Mouse (Mus musculus) cerebellum, adult 2 months (tissue): ENCODE results near the gene Vipr1. TPM values are rescaled to one million over a fixed set of nuclear protein-coding genes. Genes with fewer than 3 reads are reported as not detected.

Experiments used
- DNase-seq, 2 experiments: peaks; one replicate each; pipeline ENCODE4 v3.0.0; 2021
- H3K27ac ChIP-seq: fragments of 200-500 bp; 2 replicates; pipeline ENCODE4 v1.5.1; 2012; ENCODE audit warnings: low read length, control low read depth, inconsistent platforms; ENCODE audit not compliant: insufficient read depth
- H3K27me3 ChIP-seq: fragments of 200-500 bp; 2 replicates; pipeline ENCODE4 v1.6.1; 2012; ENCODE audit warnings: inconsistent platforms, mild to moderate bottlenecking, low read length, moderate library complexity; ENCODE audit not compliant: control insufficient read depth, insufficient read depth
- H3K4me1 ChIP-seq: fragments of 200-500 bp; 2 replicates; pipeline ENCODE4 v1.6.1; 2011; ENCODE audit warnings: low read length; ENCODE audit not compliant: control insufficient read depth, insufficient read depth
- H3K4me3 ChIP-seq: fragments of 200-500 bp; replicated peaks from 2 replicates; pipeline ENCODE3; 2011; ENCODE audit warnings: mild to moderate bottlenecking, low read depth, low read length, control low read depth; ENCODE audit not compliant: insufficient read depth
- CTCF ChIP-seq: fragments of 200-500 bp; IDR thresholded peaks from 2 replicates; pipeline ENCODE4 v1.5.1; 2011; ENCODE audit warnings: low read depth, mild to moderate bottlenecking, control low read depth, low read length, moderate library complexity, borderline replicate concordance; ENCODE audit not compliant: insufficient read depth
- POLR2A ChIP-seq: fragments of 200-500 bp; IDR thresholded peaks from 2 replicates; pipeline ENCODE4 v1.6.1; 2011; ENCODE audit warnings: low read length, control low read depth, borderline replicate concordance; ENCODE audit not compliant: insufficient read depth
- WGBS: fragments of 180-500 bp; shearing (Covaris S2); methylation state at CpG from one replicate; pipeline ENCODE4 v1.1.7; 2018; 5-methylcytosine and 5-hydroxymethylcytosine counted together
- polyA plus RNA-seq: library from polyadenylated mRNA; depleted of rRNA; stranded (reverse); fragments of >200 nt; gene quantifications from 2 replicates; pipeline ENCODE4 v1.2.3, GENCODE M21; 2012

Vipr1 gene
- polyA plus RNA-seq, 1 experiment = 5.2 TPM

DNA sequence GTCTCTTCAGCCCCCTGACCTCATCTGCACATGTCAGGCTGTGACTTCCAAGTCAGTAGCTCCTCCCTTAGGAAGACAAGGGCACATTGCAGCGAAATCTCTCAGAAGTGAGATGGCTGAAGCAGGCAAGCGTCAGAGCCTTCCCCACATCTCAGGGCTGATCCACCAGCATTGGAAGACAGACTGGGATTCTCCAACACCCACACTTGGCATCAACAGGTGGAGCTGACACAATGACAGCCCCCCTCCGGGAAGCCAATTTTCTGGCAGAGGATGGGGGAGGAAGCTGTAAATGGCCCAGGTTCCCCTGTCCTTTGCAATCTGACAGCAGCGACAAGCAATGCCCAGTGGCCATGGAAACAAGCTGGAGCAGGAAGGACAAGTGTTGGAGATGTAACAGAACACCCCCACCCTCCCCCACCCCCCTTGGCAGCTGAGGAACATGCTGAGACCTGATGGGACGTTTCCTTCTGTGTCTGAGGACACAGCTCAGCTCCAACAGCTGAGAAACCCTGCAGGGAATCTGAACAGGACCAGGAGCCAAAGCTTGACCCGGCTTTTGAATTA, 41.6 kb upstream of the Vipr1 start:
- Histone ChIP-seq H3K4me1 (peaks cover 11% of the 10 kb centered on the region), H3K27ac (no peak overlapping the region), H3K27me3 (no peaks in the 10 kb centered on the region), H3K4me3 (no peak overlapping the region)
- 12% methylated on average over 6 of the region's 6 CpGs for WGBS
- TF ChIP-seq POLR2A = no peak
- TF ChIP-seq CTCF = no peak
- peak; percentile 19 to 25 for DNase-seq

DNA sequence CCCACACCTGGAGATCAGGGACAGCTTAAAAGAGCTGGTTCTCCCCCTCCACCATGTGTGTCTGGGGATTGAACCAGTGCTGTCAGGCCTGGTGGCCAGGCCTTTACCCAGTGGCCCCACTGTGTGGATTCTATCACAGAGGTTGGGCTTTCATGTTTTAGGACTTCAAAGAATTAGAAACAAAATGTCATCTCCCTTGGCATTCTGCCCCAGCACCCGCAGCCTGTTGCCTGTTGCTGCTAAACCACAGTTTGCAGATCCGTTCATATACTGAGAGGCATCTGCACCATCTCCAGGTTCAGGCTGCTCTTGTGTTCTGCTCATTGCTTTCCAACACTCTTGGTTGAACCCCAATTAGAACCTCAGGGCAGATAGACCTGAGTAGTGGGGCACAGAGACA, 40.1 kb upstream of the Vipr1 start:
- H3K27ac ChIP-seq = no peak overlapping the region
- H3K27me3 ChIP-seq = no peaks in the 10 kb centered on the region
- 65% methylated on average over 2 of the region's 2 CpGs for WGBS
- TF ChIP-seq POLR2A (no peak), CTCF (no peak)
- no peak for DNase-seq
- H3K4me3 ChIP-seq = no peak overlapping the region
- peaks cover 11% of the 10 kb centered on the region for H3K4me1 ChIP-seq

- H3K27ac ChIP-seq = no peak overlapping the region
- WGBS = 56% methylated on average over 12 of the region's 12 CpGs
- H3K4me3 ChIP-seq = no peak overlapping the region
- H3K27me3 ChIP-seq = no peaks in the 10 kb centered on the region
- peak; percentile 64 to 75 for DNase-seq
- peaks cover 10% of the 10 kb centered on the region for H3K4me1 ChIP-seq
- TF ChIP-seq POLR2A = no peak
- peak; percentile 85 for TF ChIP-seq CTCF
These were observed 36.9 kb upstream of the Vipr1 start for GRCm38 (mm10) chr9:121605414-121606278.

- H3K27me3 ChIP-seq = no peaks in the 10 kb centered on the region
- DNase-seq = no peak
- TF ChIP-seq CTCF (no peak), POLR2A (no peak)
- H3K4me3 ChIP-seq = no peak overlapping the region
- H3K27ac ChIP-seq = no peak overlapping the region
- peaks cover under 1% of the 10 kb centered on the region; the same call in 1 of the 2 replicates for H3K4me1 ChIP-seq
- 55% methylated on average over 1 of the region's 1 CpGs for WGBS
These were observed 35.9 kb upstream of the Vipr1 start for GRCm38 (mm10) chr9:121606498-121607096.

DNA sequence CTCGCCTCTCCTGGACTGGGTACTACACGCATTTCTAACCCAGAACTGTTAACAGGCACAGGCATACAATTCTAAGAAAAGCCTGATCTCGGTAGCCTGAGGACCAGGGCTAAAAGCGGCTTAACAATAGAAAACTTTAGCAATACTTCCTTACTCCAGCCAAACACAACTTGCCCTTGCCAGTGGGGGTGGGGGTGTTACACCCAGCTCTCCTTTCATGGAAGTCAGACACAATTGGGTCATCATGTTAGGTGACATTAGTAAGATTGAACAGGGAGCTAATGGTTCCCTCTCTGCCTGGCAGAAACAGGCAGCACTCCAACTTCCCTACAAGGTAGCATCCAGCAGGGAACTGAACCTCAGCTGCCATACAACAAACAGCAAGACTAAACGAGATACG, 33.1 kb upstream of the Vipr1 start:
- H3K4me1 ChIP-seq = no peaks in the 10 kb centered on the region
- 61% methylated on average over 6 of the region's 6 CpGs for whole genome bisulfite sequencing

DNA sequence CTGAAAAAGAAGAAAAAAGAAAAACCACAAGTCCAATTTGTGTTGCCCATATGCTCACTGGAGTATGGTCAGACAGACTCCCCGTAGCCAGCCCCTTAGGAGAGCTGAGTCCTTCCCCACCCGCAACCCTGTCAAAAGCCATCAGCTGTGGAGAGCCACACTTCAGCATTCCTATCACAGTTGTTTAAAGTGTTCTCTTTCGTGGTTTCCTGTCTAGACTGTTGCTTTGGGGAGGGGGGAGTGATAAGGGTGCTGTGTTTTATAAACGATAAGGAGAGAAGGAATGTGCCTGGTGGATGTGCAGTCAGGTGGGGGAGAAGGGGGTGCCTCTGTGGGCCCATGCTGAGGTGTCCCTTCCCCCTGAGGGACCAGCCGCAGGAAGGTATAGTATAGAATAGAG, 29.3 kb upstream of the Vipr1 start:
- no peak overlapping the region for H3K4me3 ChIP-seq
- H3K4me1 ChIP-seq = no peaks in the 10 kb centered on the region
- no peak overlapping the region for H3K27ac ChIP-seq
- 61% methylated on average over 5 of the region's 5 CpGs for WGBS
- TF ChIP-seq POLR2A (no peak), CTCF (no peak)
- H3K27me3 ChIP-seq = no peaks in the 10 kb centered on the region
- no peak for DNase-seq

More for the DNA sequence above, 33.1 kb upstream of the Vipr1 start:
- no peak overlapping the region for H3K27ac ChIP-seq
- H3K27me3 ChIP-seq = no peaks in the 10 kb centered on the region
- DNase-seq = no peak
- H3K4me3 ChIP-seq = no peak overlapping the region
- TF ChIP-seq CTCF (no peak), POLR2A (no peak)

- Histone ChIP-seq H3K27me3 (no peaks in the 10 kb centered on the region), H3K4me3 (no peak overlapping the region), H3K27ac (no peak overlapping the region), H3K4me1 (no peaks in the 10 kb centered on the region)
- no peak for TF ChIP-seq POLR2A
- no peak for TF ChIP-seq CTCF
- no peak for DNase-seq
These were observed 28.2 kb upstream of the Vipr1 start for GRCm38 (mm10) chr9:121614241-121614757.
